Mouse (Mus musculus): ENCODE data around the gene Eif2ak4. TPM values are rescaled to one million over a fixed set of nuclear protein-coding genes. Genes with fewer than 3 reads are reported as not detected.

Eif2ak4 gene
- 10 to 100 TPM; 24.5 to 26.9 TPM for total RNA-seq (2021)
- long read RNA-seq, experiment 1, full-length matches to known transcripts, result 5 of 12 reads
- long read RNA-seq, experiment 1, partial matches to known transcripts, result 2 of 12 reads
- long read RNA-seq, experiment 1, other reads (novel, unspliced or antisense), result 5 of 12 reads
- long read RNA-seq, experiment 2, full-length matches to known transcripts, result 1 of 5 reads
- long read RNA-seq, experiment 2, partial matches to known transcripts, result 1 of 5 reads
- long read RNA-seq, experiment 2, other reads (novel, unspliced or antisense), result 3 of 5 reads

DNA sequence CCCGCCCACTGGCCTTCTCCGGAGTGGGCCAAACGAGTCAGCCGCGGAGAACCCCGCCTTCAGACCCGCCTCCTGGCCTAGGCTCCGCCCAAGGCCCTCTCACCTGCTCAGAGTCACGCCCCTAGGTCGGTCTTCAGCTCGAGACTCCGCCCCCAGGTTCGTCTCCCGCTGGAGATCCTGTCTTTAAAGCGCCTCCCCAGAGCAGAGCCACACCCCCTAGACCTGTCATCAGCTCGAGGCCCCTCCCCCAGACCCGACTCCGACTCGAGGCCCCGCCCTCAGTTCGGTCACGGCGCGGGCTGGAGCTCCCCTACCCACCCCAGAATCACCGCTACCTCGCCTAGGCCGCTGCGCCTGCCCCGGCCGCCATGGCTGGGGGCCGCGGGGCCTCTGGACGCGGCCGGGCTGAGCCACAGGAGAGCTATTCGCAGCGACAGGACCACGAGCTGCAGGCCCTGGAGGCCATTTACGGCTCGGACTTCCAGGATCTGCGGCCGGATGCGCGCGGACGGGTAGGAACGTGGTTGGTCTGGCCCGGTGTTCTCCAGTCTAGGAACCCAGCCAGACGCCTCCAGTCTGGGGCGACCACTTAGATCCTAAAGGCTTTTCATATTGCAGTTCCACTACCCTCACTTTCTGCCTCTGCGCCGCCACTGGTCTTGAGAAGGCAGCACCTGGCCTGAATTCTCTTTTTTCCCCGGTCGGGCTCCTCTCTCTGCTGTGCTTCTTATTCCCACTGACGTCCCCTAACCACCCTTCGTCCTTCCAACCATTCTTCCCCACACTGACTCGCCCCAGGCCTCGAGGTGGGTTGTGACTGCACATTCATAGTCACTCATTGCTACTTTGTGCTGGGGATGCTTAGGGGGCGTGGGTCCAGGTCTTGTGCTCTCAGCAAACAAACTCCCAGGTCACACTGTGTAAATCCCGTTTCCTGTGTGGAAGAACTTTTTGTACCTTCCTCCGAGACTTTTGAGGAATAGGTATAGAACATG lies at the start of gene Eif2ak4:
Gene Eif2ak4, plus strand, starts transcription at position 278 of the 995 bp plus-strand sequence.
- DNase-seq (ENCODE audit: low spot score in 2 of 2), result peak; percentile 94 to 99

DNA sequence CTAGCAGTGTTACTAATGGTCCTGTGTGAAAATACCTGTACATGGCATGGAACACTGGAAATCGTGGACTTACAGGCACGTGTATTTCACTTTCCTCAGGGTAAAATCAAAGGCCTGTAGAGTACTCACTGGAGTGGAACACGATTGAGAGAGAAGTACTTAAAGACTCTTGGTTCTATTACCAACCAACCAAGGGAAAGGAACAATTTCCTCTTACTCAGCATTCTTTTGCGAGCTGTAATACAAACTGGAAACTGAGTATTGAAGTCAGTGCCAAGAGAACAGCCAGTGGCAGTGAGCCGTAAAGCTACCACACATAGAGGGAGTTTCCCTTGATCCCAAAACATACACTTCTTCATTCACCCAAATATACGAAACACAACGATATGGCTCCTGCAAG lies 47.1 kb upstream of the Eif2ak4 start:
- DNase-seq (ENCODE audit: low spot score in 2 of 2), result no peak

DNA sequence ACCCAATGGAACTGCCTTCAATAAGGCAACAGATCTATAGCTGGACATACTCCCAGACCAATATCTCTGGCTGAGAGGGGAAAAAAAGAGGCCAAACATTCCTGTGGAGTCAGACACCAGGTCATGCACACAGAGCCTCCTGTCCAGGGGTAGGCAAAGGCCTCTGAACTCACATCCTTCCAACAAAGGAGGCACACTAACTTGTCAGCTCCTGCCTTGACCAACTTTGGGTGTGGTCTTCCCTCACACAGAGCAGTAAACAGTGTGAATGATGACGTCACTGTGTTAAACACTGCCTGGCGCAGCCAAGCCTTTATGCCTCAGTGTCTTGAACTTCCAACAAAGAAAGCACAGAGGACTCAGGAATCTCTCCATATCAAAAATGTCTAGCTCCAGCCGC lies 44.5 kb upstream of the Eif2ak4 start:
- no peak for DNase-seq (ENCODE audit: low spot score in 2 of 2)

- DNase-seq (ENCODE audit: low spot score in 2 of 2), result no peak
Observed at GRCm38 (mm10) chr2:118345535-118345934, 42.9 kb upstream of the Eif2ak4 start.

DNA sequence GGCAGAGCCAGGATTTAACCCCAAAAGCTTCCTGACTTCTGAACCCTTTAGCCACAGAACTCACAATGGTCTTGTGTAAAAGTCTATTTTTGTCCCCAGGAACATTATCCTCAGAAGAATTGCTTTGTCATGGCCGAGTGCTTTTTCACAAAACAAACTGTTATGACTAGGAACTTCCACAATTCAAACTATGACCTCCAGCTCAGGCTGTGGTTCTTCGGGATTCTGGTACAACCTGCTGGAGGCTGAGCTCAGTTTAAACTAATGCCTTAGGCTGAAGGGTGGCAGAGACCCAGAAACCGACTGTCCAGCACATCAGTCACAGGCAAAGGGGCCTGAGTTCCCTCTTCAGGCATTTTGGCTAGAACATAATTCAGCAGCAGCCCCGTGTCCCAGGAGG lies 34.9 kb upstream of the Eif2ak4 start:
- DNase-seq (ENCODE audit: low spot score in 2 of 2), result no peak

DNA sequence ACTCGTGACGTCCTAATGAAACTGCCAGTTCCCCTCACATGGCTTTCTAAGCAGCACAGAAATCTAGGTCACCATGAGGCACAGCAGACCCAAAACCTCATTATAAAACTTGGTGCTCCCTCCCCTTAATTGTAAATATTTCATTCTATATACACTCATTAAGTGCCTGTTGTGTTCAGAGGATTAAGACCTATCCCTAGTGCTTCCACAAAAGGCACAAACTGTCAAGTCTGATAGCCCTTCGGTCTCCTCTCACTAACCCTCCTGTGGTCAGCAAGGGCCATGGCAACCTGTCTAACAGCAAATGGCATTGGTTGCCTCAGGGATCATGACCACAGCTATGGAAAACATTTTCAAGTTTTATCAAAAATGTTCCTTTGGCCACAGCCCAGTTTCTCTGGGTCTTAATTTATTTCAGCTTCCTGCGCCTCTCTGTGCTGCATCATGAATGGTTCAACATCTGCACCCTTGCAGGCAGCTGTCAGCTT lies 34.5 kb upstream of the Eif2ak4 start:
- DNase-seq (ENCODE audit: low spot score in 2 of 2), result no peak

DNA sequence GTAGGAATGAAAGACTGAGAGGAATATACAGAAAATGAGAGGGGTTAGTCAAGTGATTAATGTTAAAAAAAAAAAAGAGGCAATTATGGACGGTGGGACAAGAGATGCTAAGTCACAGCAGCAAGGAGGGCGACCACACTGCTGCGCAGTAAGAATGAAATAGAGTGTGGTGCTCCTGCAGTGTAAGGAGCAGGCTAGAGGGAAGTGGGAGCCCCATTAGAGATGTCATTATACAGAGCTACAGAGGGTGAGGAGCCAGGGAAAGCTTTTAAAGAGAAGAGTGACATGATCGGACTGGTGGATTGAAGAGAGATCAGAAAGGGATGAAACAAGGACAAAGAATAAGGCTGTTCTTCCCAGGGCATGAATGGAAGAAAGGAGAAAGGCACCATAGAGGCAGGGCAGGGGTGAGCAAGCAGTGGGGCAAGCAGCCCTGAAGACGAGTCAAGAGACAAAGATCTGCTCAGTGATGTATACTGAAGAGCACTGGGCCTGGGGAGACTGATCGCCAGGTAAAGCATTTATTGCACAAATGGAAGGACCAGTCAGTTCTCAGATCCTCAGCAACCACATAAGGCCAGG lies 33.2 kb upstream of the Eif2ak4 start:
- DNase-seq (ENCODE audit: low spot score in 2 of 2), result no peak

DNA sequence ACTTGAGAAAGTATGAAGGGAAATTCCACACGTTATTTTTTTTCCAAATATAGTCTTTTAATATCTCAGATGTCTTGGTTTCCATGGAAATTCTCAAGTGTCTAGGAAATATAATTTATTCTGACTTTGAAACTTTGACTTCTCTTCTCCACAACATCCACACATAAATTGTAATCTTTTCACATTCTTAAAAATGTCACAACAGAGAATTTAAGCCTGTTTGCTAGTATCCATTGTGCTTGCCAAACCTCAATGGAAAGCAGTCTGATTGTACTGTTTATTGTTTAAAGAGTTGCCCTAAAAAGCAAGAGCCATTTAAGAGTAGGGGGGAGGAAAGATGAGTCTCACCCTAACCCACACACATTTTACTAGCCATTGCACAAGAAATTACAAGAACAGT lies 16.6 kb upstream of the Eif2ak4 start:
- no peak for DNase-seq (ENCODE audit: low spot score in 2 of 2)

GRCm38 (mm10) chr2:118372561-118372900 lies 15.9 kb upstream of the Eif2ak4 start:
- no peak for DNase-seq (ENCODE audit: low spot score in 2 of 2)

DNA sequence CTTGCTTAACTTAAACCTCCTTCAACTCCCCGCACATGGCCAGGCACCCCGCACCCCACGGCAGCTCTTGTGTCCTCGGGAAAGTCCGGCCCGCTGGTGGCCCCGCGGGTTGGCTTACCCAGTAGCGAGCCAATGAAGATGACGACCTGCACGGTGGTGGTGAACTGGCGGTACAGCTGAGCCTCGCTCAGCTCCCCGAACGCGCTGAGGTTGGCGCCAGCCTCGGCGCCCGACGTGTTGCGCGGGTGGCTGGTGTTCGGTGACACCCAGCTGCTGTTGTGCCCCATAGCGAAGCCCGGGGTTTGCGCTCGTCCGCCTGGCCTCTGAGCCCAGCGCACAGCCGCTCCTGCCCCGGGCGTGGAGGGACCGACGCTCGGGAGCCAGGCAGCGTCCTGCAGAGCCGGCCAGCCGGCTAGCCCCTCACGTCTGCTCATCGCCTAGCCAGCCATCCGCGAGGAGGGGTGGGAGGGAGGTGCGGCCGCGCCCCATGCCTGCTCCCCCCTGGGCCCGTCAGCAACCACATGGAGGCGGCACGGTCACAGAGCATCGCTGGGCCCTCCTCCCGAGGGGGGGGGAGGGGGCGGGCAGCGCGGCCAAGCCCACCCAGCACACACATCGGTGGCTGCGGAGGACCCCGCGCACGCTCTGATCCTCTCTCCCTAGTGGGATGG lies 15.4 kb upstream of the Eif2ak4 start, which contains the start of gene Gpr176:
Gene Gpr176, minus strand, starts transcription at position 519 of the 671 bp plus-strand sequence.
- DNase-seq (ENCODE audit: low spot score in 2 of 2), result peak; percentile 48 to 50

DNA sequence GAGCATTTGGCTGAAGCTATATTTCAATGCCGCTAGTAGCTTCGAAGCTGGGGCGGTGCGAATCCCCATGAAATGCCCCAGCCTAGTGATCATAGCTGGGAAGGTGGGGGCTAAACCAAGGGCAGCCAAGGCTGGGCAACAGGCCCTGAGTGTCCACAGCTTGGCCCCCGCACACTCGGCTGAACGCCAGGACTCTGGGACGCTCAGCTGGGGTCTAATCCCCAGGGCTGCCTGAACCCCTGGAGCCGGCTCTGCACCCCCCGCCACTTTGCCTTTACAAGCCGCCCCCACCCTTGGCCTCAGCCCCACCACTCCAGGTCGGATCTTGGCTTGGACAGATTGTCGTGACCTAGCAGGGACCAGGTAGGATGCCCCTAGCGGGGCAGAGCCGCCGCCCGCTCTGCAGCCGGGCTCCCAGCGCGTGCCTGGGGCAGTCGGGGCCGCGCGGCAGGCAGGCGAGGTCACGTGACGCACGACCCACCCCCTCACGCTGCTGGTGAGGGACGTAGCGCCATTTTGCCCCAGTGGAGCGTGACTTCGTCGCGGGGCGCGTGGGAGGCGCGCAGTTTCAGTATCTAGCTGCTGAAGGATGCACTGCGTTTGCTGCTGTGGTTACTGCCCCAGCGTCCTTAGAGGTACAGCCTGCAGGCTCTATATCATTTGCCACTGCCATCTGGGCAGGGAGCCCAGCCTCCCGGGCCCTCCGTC lies 14.7 kb upstream of the Eif2ak4 start:
- peak; percentile 87 to 91 for DNase-seq (ENCODE audit: low spot score in 2 of 2)

DNA sequence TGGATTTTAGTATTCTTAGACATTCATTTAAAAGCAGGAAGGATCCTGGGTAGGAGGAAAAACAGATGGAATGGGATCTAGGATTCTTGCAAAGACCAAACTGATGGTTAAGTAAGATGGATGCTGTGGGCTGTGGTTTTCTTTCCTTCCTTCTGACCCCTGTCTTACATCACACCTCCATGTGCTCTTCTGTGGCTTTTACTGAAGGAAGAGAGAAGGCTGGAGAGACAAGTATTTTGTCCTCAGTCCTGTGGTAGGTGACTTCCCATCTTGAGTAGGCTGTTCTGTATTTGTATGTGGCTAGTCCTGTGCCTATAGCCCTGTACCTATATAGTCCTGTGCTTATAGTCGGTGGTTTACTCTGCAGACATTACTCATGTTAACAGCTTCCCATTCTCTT lies 12.9 kb upstream of the Eif2ak4 start:
- DNase-seq (ENCODE audit: low spot score in 2 of 2), result no peak

DNA sequence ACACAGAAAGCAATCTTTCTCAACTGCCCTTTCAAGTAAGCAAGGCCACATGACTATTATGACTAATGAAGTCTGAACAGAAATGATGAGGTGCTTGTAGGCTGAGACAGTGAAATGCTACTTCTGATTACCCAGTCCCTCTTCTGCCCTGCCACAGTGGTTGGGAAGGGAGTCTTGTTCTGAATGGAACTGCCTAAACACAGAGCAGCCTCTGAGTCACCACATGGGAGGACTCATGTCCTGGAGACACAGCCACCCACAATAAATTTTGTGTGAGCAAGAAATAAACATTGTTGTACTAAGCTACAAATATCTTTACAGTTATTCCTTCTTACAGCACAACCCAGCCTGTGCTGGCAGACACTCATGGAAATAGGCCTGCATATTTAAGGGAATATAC lies 12.5 kb upstream of the Eif2ak4 start:
- no peak for DNase-seq (ENCODE audit: low spot score in 2 of 2)

DNA sequence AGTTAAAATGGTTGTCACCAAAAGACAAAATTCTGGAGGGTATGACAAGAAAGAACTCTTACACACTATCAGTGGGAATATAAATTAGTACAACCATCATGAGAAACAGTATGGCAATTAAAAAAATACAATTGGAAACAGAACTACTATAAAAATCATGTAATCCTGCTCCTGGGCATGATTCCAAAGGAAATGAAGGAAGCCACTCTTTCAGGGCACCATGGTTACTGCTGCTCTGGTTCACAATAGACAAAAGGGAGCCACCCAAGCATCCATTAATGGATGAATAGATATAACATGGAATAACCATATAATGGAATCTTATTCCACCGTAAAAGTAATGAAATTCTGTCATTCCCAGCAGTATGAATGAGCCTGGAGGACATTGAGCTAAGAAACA lies 8.7 kb upstream of the Eif2ak4 start:
- DNase-seq (ENCODE audit: low spot score in 2 of 2), result no peak

GRCm38 (mm10) chr2:118383387-118383786 lies 5.0 kb upstream of the Eif2ak4 start:
- DNase-seq (ENCODE audit: low spot score in 2 of 2), result no peak

GRCm38 (mm10) chr2:118389569-118389968 lies 1.2 kb downstream of the Eif2ak4 start:
- no peak for DNase-seq (ENCODE audit: low spot score in 2 of 2)

GRCm38 (mm10) chr2:118390072-118390471 lies 1.7 kb downstream of the Eif2ak4 start:
- no peak for DNase-seq (ENCODE audit: low spot score in 2 of 2)

GRCm38 (mm10) chr2:118391201-118391600 lies 2.8 kb downstream of the Eif2ak4 start:
- DNase-seq (ENCODE audit: low spot score in 2 of 2), result no peak

- DNase-seq (ENCODE audit: low spot score in 2 of 2), result no peak
Observed at GRCm38 (mm10) chr2:118399751-118400150, 11.3 kb downstream of the Eif2ak4 start.

Measured in layer of hippocampus, postnatal 14 days (tissue).